Comparison of ENCODE assay signal across 10 mouse cellular contexts in the genomic region with DNA sequence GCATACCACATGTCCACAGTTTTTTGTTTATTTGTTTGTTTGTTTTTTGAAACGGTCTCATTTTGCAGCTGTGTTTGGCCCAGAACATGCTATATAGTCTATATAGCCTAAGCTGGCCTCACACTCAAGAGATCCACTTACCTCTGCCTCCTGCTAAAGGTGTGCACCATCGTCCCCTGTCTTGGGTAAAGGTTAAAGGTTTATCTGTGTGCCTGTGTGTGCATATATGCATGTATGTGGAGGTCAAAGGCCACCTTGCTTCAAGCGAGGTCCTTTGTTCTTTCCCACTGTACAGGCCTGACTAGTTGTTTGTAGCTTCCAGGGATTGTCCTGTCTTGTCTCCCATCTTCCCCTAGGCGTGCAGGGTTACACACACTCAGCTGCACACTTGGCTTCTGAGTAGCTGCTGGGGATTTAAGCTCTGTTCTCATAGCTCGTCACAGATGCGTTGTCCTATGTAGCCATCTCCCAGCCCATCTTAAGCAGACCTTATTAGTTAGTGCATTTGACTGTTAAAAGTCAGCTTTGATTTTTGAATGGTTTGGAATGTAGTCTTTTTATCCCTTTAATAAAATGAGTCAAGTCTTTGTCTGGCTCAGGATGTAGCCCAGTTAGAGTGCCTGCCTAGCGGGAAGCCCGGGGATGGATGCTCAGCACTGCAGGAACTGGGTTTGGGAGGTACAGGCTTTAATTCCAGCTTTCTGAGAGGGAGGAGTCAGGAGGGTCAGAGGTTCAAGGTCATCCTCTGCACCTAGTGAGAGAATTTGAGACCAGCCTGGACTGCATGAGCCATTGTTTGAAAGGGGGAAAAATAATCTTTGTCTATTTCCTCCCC. TPM values are rescaled to one million over a fixed set of nuclear protein-coding genes. Genes with fewer than 3 reads are reported as not detected.
A peak's percentile ranks its signal among the peaks of the same experiment; 100 is the strongest.
DNase-seq lines count a peak whose midpoint lies in the region; ATAC-seq and TF ChIP-seq lines count a peak whose summit lies in the region.
"Had no signal": no experiment of that assay in that cellular context is flagged by ENCODE, and none has a peak within 500 bp of the region (broad histone marks: within the 10 kb centered on the region; RNA-seq: fewer than 3 reads in every experiment).

No protein-coding gene starts in this region.

- H3K4me1 ChIP-seq in kidney, postnatal 0 days (replicated peaks; ENCODE audit: insufficient read depth, low read length) = peaks cover 24% of the 10 kb centered on the region
- H3K4me1 ChIP-seq in forebrain, embryonic 13.5 days = peaks cover 27% of the 10 kb centered on the region
- H3K4me1 ChIP-seq in midbrain, embryonic 14.5 days (ENCODE audit: control insufficient read depth, insufficient read depth, low read length) = peaks cover 20% of the 10 kb centered on the region

- TF ChIP-seq POLR2A in brain, embryonic 14.5 days (IDR thresholded peaks at IDR 0.05; ENCODE audit: borderline replicate concordance, extremely low read depth, insufficient read depth, insufficient read length, poor library complexity, severe bottlenecking) = no peak

- 54% methylated on average over 8 of the region's 8 CpGs for WGBS in kidney, postnatal 0 days
- 37% methylated on average over 8 of the region's 8 CpGs for WGBS in forebrain, embryonic 13.5 days
- whole genome bisulfite sequencing in midbrain, embryonic 14.5 days = 26% methylated on average over 8 of the region's 8 CpGs

- H3K4me3 ChIP-seq in kidney, postnatal 0 days (replicated peaks; ENCODE audit: low read depth, low read length) = no peak overlapping the region
- no peak overlapping the region for H3K4me3 ChIP-seq in forebrain, embryonic 13.5 days
- H3K4me3 ChIP-seq in midbrain, embryonic 14.5 days (replicated peaks; ENCODE audit: low read depth, low read length) = no peak overlapping the region
- H3K4me3 ChIP-seq: erythroblast, embryonic 14.5 days; lung, embryonic 15.5 days had no signal

- H3K9me3 ChIP-seq in kidney, postnatal 0 days (replicated peaks; ENCODE audit: low read length) = no peaks in the 10 kb centered on the region
- no peaks in the 10 kb centered on the region for H3K9me3 ChIP-seq in forebrain, embryonic 13.5 days (replicated peaks)
- no peaks in the 10 kb centered on the region for H3K9me3 ChIP-seq in midbrain, embryonic 14.5 days (ENCODE audit: control insufficient read depth, low read length)
- H3K9me3 ChIP-seq: lung, embryonic 15.5 days had no signal

- H3K9ac ChIP-seq in kidney, postnatal 0 days (ENCODE audit: low read depth, low read length) = no peak overlapping the region
- H3K9ac ChIP-seq in forebrain, embryonic 13.5 days = no peak overlapping the region
- no peak overlapping the region for H3K9ac ChIP-seq in midbrain, embryonic 14.5 days (replicated peaks; ENCODE audit: low read length)
- H3K9ac ChIP-seq: lung, embryonic 15.5 days had no signal

- 0 out of 2 replicates have a peak, but pooled peaks cover 3% of the 10 kb centered on the region for H3K36me3 ChIP-seq in kidney, postnatal 0 days (ENCODE audit: insufficient read depth, low read length)
- no peaks in the 10 kb centered on the region for H3K36me3 ChIP-seq in forebrain, embryonic 13.5 days (ENCODE audit: poor library complexity, severe bottlenecking)
- H3K36me3 ChIP-seq in midbrain, embryonic 14.5 days (ENCODE audit: control insufficient read depth, insufficient read depth, low read length) = no peaks in the 10 kb centered on the region
- H3K36me3 ChIP-seq: lung, embryonic 15.5 days had no signal

- H3K4me2 ChIP-seq in kidney, postnatal 0 days (ENCODE audit: low read length) = no peak overlapping the region
- no peak overlapping the region for H3K4me2 ChIP-seq in forebrain, embryonic 13.5 days
- no peak overlapping the region for H3K4me2 ChIP-seq in midbrain, embryonic 14.5 days (ENCODE audit: low read length)
- H3K4me2 ChIP-seq: lung, embryonic 15.5 days had no signal

- no peaks in the 10 kb centered on the region for H3K27me3 ChIP-seq in kidney, postnatal 0 days (ENCODE audit: insufficient read depth, low read length)
- H3K27me3 ChIP-seq in forebrain, embryonic 13.5 days = no peaks in the 10 kb centered on the region
- no peaks in the 10 kb centered on the region for H3K27me3 ChIP-seq in midbrain, embryonic 14.5 days (ENCODE audit: control insufficient read depth, insufficient read depth, low read length)
- H3K27me3 ChIP-seq: lung, embryonic 15.5 days had no signal

- no peak for TF ChIP-seq CTCF in kidney, postnatal 0 days (IDR thresholded peaks at IDR 0.05; ENCODE audit: low read depth)
- no peak for TF ChIP-seq CTCF in brain, embryonic 14.5 days (IDR thresholded peaks at IDR 0.05; ENCODE audit: borderline replicate concordance, extremely low read depth, insufficient read depth, insufficient read length)

- no peak for DNase-seq in kidney, postnatal 0 days (ENCODE audit: low spot score)
- no peak for DNase-seq in kidney, postnatal 36 days
- peak; percentile 41 for DNase-seq in brain, embryonic 14.5 days (ENCODE audit: low read depth)
- DNase-seq in midbrain, embryonic 14.5 days = no peak
- DNase-seq in thymus, postnatal 36 days = no peak
- DNase-seq in urinary bladder, postnatal 14 days (ENCODE audit: low spot score) = no peak
- no peak for DNase-seq in yolk sac, embryonic 10.5 days (ENCODE audit: low spot score)

- H3K27ac ChIP-seq in kidney, postnatal 0 days = peak overlapping the region; percentile 54; the same call in 1 of the 2 replicates
- H3K27ac ChIP-seq in forebrain, embryonic 13.5 days = peak overlapping the region; percentile 62
- H3K27ac ChIP-seq in midbrain, embryonic 14.5 days (replicated peaks; ENCODE audit: low read depth, low read length) = peak overlapping the region; percentile 28
- H3K27ac ChIP-seq: lung, embryonic 15.5 days had no signal

- ATAC-seq in kidney, postnatal 0 days (replicated peaks; ENCODE audit: low FRiP score, low read depth) = no peak; the same call in 1 of the 2 replicates
- ATAC-seq in forebrain, embryonic 13.5 days = no peak
- no peak for ATAC-seq in midbrain, embryonic 14.5 days (ENCODE audit: low FRiP score, low TSS enrichment)

RNA-seq across cellular contexts. Expression of a gene that starts 16.3 kb away (rescaled TPM):
- 14.6 and 15.9 TPM in 2 replicates for polyA plus RNA-seq in kidney, postnatal 0 days (2015; fragmentation: Nextera tagmentation; extraction: Ambion mirVana)
- polyA plus RNA-seq in brain, embryonic 14.5 days (2012; rRNA removed) = 20.4 and 28.5 TPM in 2 replicates
- polyA plus RNA-seq in forebrain, embryonic 13.5 days (2015; fragmentation: Nextera tagmentation; extraction: Ambion mirVana) = 9.1 and 9.7 TPM in 2 replicates
- polyA plus RNA-seq in midbrain, embryonic 14.5 days (2014; fragmentation: Nextera tagmentation; extraction: Ambion mirVana) = 15.3 and 18.2 TPM in 2 replicates
